Mouse (Mus musculus) liver (tissue): ENCODE data around the gene Eif2b2.

ENCODE experiments used
- DNase-seq: peaks from one replicate; pipeline ENCODE4 v3.0.0-alpha.2; 2020; ENCODE audit warnings: mixed read lengths

Gene Eif2b2

GRCm38 (mm10) chr12:85257008-85257639, 37.8 kb downstream of the Eif2b2 start:
- DNase-seq: no peak

GRCm38 (mm10) chr12:85262489-85262888, 43.2 kb downstream of the Eif2b2 start:
- DNase-seq: no peak

GRCm38 (mm10) chr12:85263190-85263589, 43.9 kb downstream of the Eif2b2 start:
- no peak for DNase-seq

- DNase-seq: no peak
These were observed 45.2 kb downstream of the Eif2b2 start for GRCm38 (mm10) chr12:85264531-85264930.

- no peak for DNase-seq
These were observed 45.7 kb downstream of the Eif2b2 start for GRCm38 (mm10) chr12:85264940-85265339.

GRCm38 (mm10) chr12:85266248-85266647, 47.0 kb downstream of the Eif2b2 start:
- DNase-seq: no peak

- DNase-seq: no peak
These were observed 50.5 kb downstream of the Eif2b2 start for GRCm38 (mm10) chr12:85269821-85270220.

- DNase-seq: peak; percentile 87
These were observed 51.0 kb downstream of the Eif2b2 start, which contains the start of gene Mlh3 for GRCm38 (mm10) chr12:85270319-85270718. Gene Mlh3, minus strand, starts transcription at chr12:85270599.

GRCm38 (mm10) chr12:85271132-85271842, 52.0 kb downstream of the Eif2b2 start:
- DNase-seq: no peak

- no peak for DNase-seq
These were observed 52.5 kb downstream of the Eif2b2 start for GRCm38 (mm10) chr12:85271843-85272206.

GRCm38 (mm10) chr12:85273508-85273907, 54.2 kb downstream of the Eif2b2 start:
- DNase-seq: no peak
